Mouse (Mus musculus) CD8-positive naive resting alpha-beta T cell, adult 2 months (primary cell): ENCODE measurements around the gene Sema7a.

Experiments used
- DNase-seq, 2 experiments: peaks; one replicate each; pipeline ENCODE4 v3.0.0; 2022; ENCODE audit warnings: low read depth in 2 of 2, low spot score in 2 of 2

The Sema7a gene

GRCm38 (mm10) chr9:57938225-57939055, 1.5 kb upstream of the Sema7a start:
- DNase-seq = no peak

- peak in 1 of 2 experiments; percentile 25 for DNase-seq
Measured at GRCm38 (mm10) chr9:57940349-57940794, 460 bp downstream of the Sema7a start.

- no peak for DNase-seq
Measured at GRCm38 (mm10) chr9:57940861-57941638, 1.1 kb downstream of the Sema7a start.

GRCm38 (mm10) chr9:57942039-57942438, 2.1 kb downstream of the Sema7a start:
- DNase-seq = no peak

GRCm38 (mm10) chr9:57943067-57943466, 3.2 kb downstream of the Sema7a start:
- no peak for DNase-seq

GRCm38 (mm10) chr9:57944572-57944971, 4.7 kb downstream of the Sema7a start:
- peak; percentile 59 to 75 for DNase-seq

GRCm38 (mm10) chr9:57945771-57946616, 6.1 kb downstream of the Sema7a start:
- no peak for DNase-seq

- no peak for DNase-seq
Measured at GRCm38 (mm10) chr9:57947381-57948030, 7.6 kb downstream of the Sema7a start.

- no peak for DNase-seq
Measured at GRCm38 (mm10) chr9:57948333-57948931, 8.5 kb downstream of the Sema7a start.

GRCm38 (mm10) chr9:57949102-57949704, 9.3 kb downstream of the Sema7a start:
- DNase-seq = no peak

- DNase-seq = no peak
Measured at GRCm38 (mm10) chr9:57949879-57950278, 10.0 kb downstream of the Sema7a start.

- no peak for DNase-seq
Measured at GRCm38 (mm10) chr9:57950519-57950918, 10.6 kb downstream of the Sema7a start.

- DNase-seq = no peak
Measured at GRCm38 (mm10) chr9:57951993-57952392, 12.1 kb downstream of the Sema7a start.

GRCm38 (mm10) chr9:57954962-57955744, 15.2 kb downstream of the Sema7a start:
- DNase-seq = no peak

GRCm38 (mm10) chr9:57955764-57956163, 15.9 kb downstream of the Sema7a start:
- no peak for DNase-seq

GRCm38 (mm10) chr9:57956196-57956837, 16.4 kb downstream of the Sema7a start:
- DNase-seq = no peak

- peak; percentile 54 to 63 for DNase-seq
Measured at GRCm38 (mm10) chr9:57956838-57957236, 16.9 kb downstream of the Sema7a start.

- DNase-seq = no peak
Measured at GRCm38 (mm10) chr9:57958615-57959014, 18.7 kb downstream of the Sema7a start.

- DNase-seq = no peak
Measured at GRCm38 (mm10) chr9:57959399-57959798, 19.5 kb downstream of the Sema7a start.
